Mouse (Mus musculus) induced T-regulatory cell, adult 2 months (primary cell): ENCODE measurements at regions not wholly inside any gene's neighbourhood (a gene's known extent, or its start where the extent isn't known, plus 50 kb on each side); places are given as distances from the start of the nearest gene placed in this dataset.

Experiments used
- DNase-seq: peaks from one replicate; pipeline ENCODE4 v3.0.0-alpha.2; 2012; ENCODE audit warnings: low read depth

- no peak for DNase-seq
Measured at GRCm38 (mm10) chr10:17202556-17203415, 520.2 kb upstream of the Cited2 start.

GRCm38 (mm10) chr10:17203416-17204110, 519.5 kb upstream of the Cited2 start:
- DNase-seq: no peak

GRCm38 (mm10) chr10:17204153-17204552, 518.9 kb upstream of the Cited2 start:
- no peak for DNase-seq

- DNase-seq: no peak
Measured at GRCm38 (mm10) chr10:17212551-17213309, 510.3 kb upstream of the Cited2 start.

- DNase-seq: no peak
Measured at GRCm38 (mm10) chr10:17213310-17214064, 509.5 kb upstream of the Cited2 start.

- DNase-seq: no peak
Measured at GRCm38 (mm10) chr10:17214065-17214440, 509.0 kb upstream of the Cited2 start.

GRCm38 (mm10) chr10:17215029-17215428, 508.0 kb upstream of the Cited2 start:
- no peak for DNase-seq

- no peak for DNase-seq
Measured at GRCm38 (mm10) chr10:17221495-17221894, 501.5 kb upstream of the Cited2 start.

- DNase-seq: no peak
Measured at GRCm38 (mm10) chr10:17225727-17226126, 497.3 kb upstream of the Cited2 start.

GRCm38 (mm10) chr10:17230040-17230818, 492.8 kb upstream of the Cited2 start:
- DNase-seq: no peak

- no peak for DNase-seq
Measured at GRCm38 (mm10) chr10:17235955-17236650, 486.9 kb upstream of the Cited2 start.

- DNase-seq: no peak
Measured at GRCm38 (mm10) chr10:17236761-17237160, 486.3 kb upstream of the Cited2 start.

- DNase-seq: no peak
Measured at GRCm38 (mm10) chr10:17237463-17237862, 485.6 kb upstream of the Cited2 start.

GRCm38 (mm10) chr10:17237918-17238850, 484.8 kb upstream of the Cited2 start:
- DNase-seq: no peak

GRCm38 (mm10) chr10:17248270-17248669, 474.7 kb upstream of the Cited2 start:
- no peak for DNase-seq

GRCm38 (mm10) chr10:17253040-17253439, 470.0 kb upstream of the Cited2 start:
- DNase-seq: no peak

GRCm38 (mm10) chr10:17260154-17260553, 462.9 kb upstream of the Cited2 start:
- no peak for DNase-seq

GRCm38 (mm10) chr10:17260615-17261014, 462.4 kb upstream of the Cited2 start:
- DNase-seq: no peak

GRCm38 (mm10) chr10:17261192-17261824, 461.7 kb upstream of the Cited2 start:
- DNase-seq: no peak
